Mouse (Mus musculus) hindbrain, embryonic 10.5 days (tissue): ENCODE measurements around the gene Ackr2. TPM values are rescaled to one million over a fixed set of nuclear protein-coding genes. Genes with fewer than 3 reads are reported as not detected.
A peak's percentile ranks its signal among the peaks of the same experiment; 100 is the strongest.

Experiments
- DNase-seq: peaks from one replicate; pipeline ENCODE4 v3.0.0-alpha.2; 2017; ENCODE audit warnings: low spot score
- H3K27ac ChIP-seq: fragments of 300-500 bp; sonication (generic); 2 replicates; pipeline ENCODE4 v1.5.1; 2016; ENCODE audit warnings: mild to moderate bottlenecking, moderate library complexity
- H3K27me3 ChIP-seq: fragments of 300-500 bp; sonication (generic); 2 replicates; pipeline ENCODE4 v1.6.1; 2016; ENCODE audit warnings: mild to moderate bottlenecking; ENCODE audit not compliant: poor library complexity, insufficient read depth, severe bottlenecking
- H3K36me3 ChIP-seq: fragments of 300-500 bp; sonication (generic); 2 replicates; pipeline ENCODE4 v1.6.1; 2016; ENCODE audit warnings: mild to moderate bottlenecking, moderate library complexity
- H3K4me1 ChIP-seq: fragments of 300-500 bp; sonication (generic); replicated peaks from 2 replicates; pipeline ENCODE4 v1.6.1; 2016; ENCODE audit warnings: mild to moderate bottlenecking
- H3K4me3 ChIP-seq: fragments of 300-500 bp; sonication (generic); 2 replicates; pipeline ENCODE4 v1.5.1; 2016; ENCODE audit warnings: mild to moderate bottlenecking, moderate library complexity
- H3K9me3 ChIP-seq: fragments of 300-500 bp; sonication (generic); 2 replicates; pipeline ENCODE4 v1.6.1; 2016; ENCODE audit warnings: mild to moderate bottlenecking, moderate library complexity
- WGBS: fragments of 180-500 bp; shearing (Covaris S2); methylation state at CpG from one replicate; pipeline ENCODE4 v1.1.7; 2016; 5-methylcytosine and 5-hydroxymethylcytosine counted together
- polyA plus RNA-seq: library from polyadenylated mRNA; unstranded; fragments of >200 nt; fragmentation: Nextera tagmentation; extraction: Ambion mirVana; gene quantifications from 2 replicates; pipeline ENCODE4 v1.2.1, GENCODE M21; 2016

Ackr2 gene
- polyA plus RNA-seq, 1 experiment from 2014 or later: 0.89 TPM

GRCm38 (mm10) chr9:121928498-121928897 lies 30.3 kb downstream of the Ackr2 start:
- H3K27me3 ChIP-seq: no peaks in the 10 kb centered on the region
- WGBS: 19% methylated on average over 2 of the region's 2 CpGs
- DNase-seq: peak; percentile 49
- no peak overlapping the region for H3K27ac ChIP-seq
- 0 out of 2 replicates have a peak, but pooled peaks cover 7% of the 10 kb centered on the region for H3K4me1 ChIP-seq
- H3K36me3 ChIP-seq: no peaks in the 10 kb centered on the region
- H3K4me3 ChIP-seq: no peak overlapping the region
- H3K9me3 ChIP-seq: no peaks in the 10 kb centered on the region

- Histone ChIP-seq H3K27me3 (no peaks in the 10 kb centered on the region), H3K4me3 (no peak overlapping the region), H3K4me1 (peaks cover 10% of the 10 kb centered on the region), H3K36me3 (peaks cover 2% of the 10 kb centered on the region; the same call in 1 of the 2 replicates), H3K27ac (no peak overlapping the region), H3K9me3 (no peaks in the 10 kb centered on the region)
- 86% methylated on average over 4 of the region's 4 CpGs for WGBS
- no peak for DNase-seq
Observed at GRCm38 (mm10) chr9:121934856-121935255, 36.7 kb downstream of the Ackr2 start.

- no peak for DNase-seq
- Histone ChIP-seq H3K27ac (peak overlapping the region; percentile 85; the same call in 1 of the 2 replicates), H3K4me1 (peaks cover 10% of the 10 kb centered on the region), H3K4me3 (peak overlapping the region; percentile 54; the same call in 1 of the 2 replicates), H3K9me3 (no peaks in the 10 kb centered on the region), H3K36me3 (peaks cover 8% of the 10 kb centered on the region; the same call in 1 of the 2 replicates), H3K27me3 (no peaks in the 10 kb centered on the region)
- 81% methylated on average over 1 of the region's 1 CpGs for WGBS
Observed at GRCm38 (mm10) chr9:121936952-121937351, 38.8 kb downstream of the Ackr2 start.

GRCm38 (mm10) chr9:121937451-121937864 lies 39.3 kb downstream of the Ackr2 start:
- Histone ChIP-seq H3K4me1 (peaks cover 10% of the 10 kb centered on the region), H3K27ac (peak overlapping the region; percentile 85), H3K36me3 (peaks cover 8% of the 10 kb centered on the region; the same call in 1 of the 2 replicates), H3K4me3 (peak overlapping the region; percentile 54), H3K9me3 (no peaks in the 10 kb centered on the region), H3K27me3 (no peaks in the 10 kb centered on the region)
- WGBS: 63% methylated on average over 6 of the region's 6 CpGs
- no peak for DNase-seq

GRCm38 (mm10) chr9:121937944-121938355 lies 39.8 kb downstream of the Ackr2 start:
- Histone ChIP-seq H3K9me3 (no peaks in the 10 kb centered on the region), H3K36me3 (peaks cover 8% of the 10 kb centered on the region; the same call in 1 of the 2 replicates), H3K4me3 (peak overlapping the region; percentile 54), H3K27me3 (no peaks in the 10 kb centered on the region), H3K4me1 (peaks cover 10% of the 10 kb centered on the region), H3K27ac (peak overlapping the region; percentile 85)
- 57% methylated on average over 21 of the region's 21 CpGs for WGBS
- DNase-seq: peak; percentile 39

GRCm38 (mm10) chr9:121943005-121943404 lies 44.9 kb downstream of the Ackr2 start:
- 89% methylated on average over 3 of the region's 3 CpGs for WGBS
- H3K27ac ChIP-seq: no peak overlapping the region
- H3K4me1 ChIP-seq: no peaks in the 10 kb centered on the region
- no peak for DNase-seq
- H3K4me3 ChIP-seq: no peak overlapping the region
- H3K36me3 ChIP-seq: peaks cover 8% of the 10 kb centered on the region; the same call in 1 of the 2 replicates
- no peaks in the 10 kb centered on the region; the same call in 1 of the 2 replicates for H3K27me3 ChIP-seq
- no peaks in the 10 kb centered on the region for H3K9me3 ChIP-seq

- H3K36me3 ChIP-seq: peaks cover 8% of the 10 kb centered on the region; the same call in 1 of the 2 replicates
- 89% methylated on average over 3 of the region's 3 CpGs for WGBS
- no peaks in the 10 kb centered on the region; the same call in 1 of the 2 replicates for H3K27me3 ChIP-seq
- no peaks in the 10 kb centered on the region for H3K4me1 ChIP-seq
- no peaks in the 10 kb centered on the region for H3K9me3 ChIP-seq
- no peak overlapping the region for H3K27ac ChIP-seq
- DNase-seq: no peak
- no peak overlapping the region for H3K4me3 ChIP-seq
Observed at GRCm38 (mm10) chr9:121943628-121944027, 45.5 kb downstream of the Ackr2 start.

GRCm38 (mm10) chr9:121947784-121948183 lies 49.6 kb downstream of the Ackr2 start:
- no peak overlapping the region for H3K27ac ChIP-seq
- no peak overlapping the region for H3K4me3 ChIP-seq
- H3K4me1 ChIP-seq: peaks cover 11% of the 10 kb centered on the region
- no peaks in the 10 kb centered on the region for H3K36me3 ChIP-seq
- DNase-seq: peak; percentile 49
- WGBS: 12% methylated on average over 4 of the region's 4 CpGs
- H3K9me3 ChIP-seq: no peaks in the 10 kb centered on the region
- H3K27me3 ChIP-seq: no peaks in the 10 kb centered on the region; the same call in 1 of the 2 replicates

- Histone ChIP-seq H3K4me1 (peaks cover 11% of the 10 kb centered on the region), H3K36me3 (no peaks in the 10 kb centered on the region), H3K27ac (no peak overlapping the region), H3K9me3 (no peaks in the 10 kb centered on the region), H3K27me3 (no peaks in the 10 kb centered on the region; the same call in 1 of the 2 replicates), H3K4me3 (no peak overlapping the region)
- WGBS: 82% methylated on average over 4 of the region's 4 CpGs
- DNase-seq: no peak
Observed at GRCm38 (mm10) chr9:121948431-121948830, 50.3 kb downstream of the Ackr2 start.

GRCm38 (mm10) chr9:121950418-121951113 lies 52.4 kb downstream of the Ackr2 start, which contains the start of gene Fam198a:
Gene Fam198a, plus strand, starts transcription at chr9:121950988.
- no peak for DNase-seq
- H3K9me3 ChIP-seq: no peaks in the 10 kb centered on the region
- no peaks in the 10 kb centered on the region; the same call in 1 of the 2 replicates for H3K27me3 ChIP-seq
- H3K4me1 ChIP-seq: peaks cover 14% of the 10 kb centered on the region
- WGBS: 11% methylated on average over 14 of the region's 14 CpGs
- H3K36me3 ChIP-seq: no peaks in the 10 kb centered on the region
- peak within 1 kb of the TSS; percentile 73 for H3K27ac ChIP-seq
- peak within 1 kb of the TSS; percentile 4; the same call in 1 of the 2 replicates for H3K4me3 ChIP-seq

- peaks cover 14% of the 10 kb centered on the region for H3K4me1 ChIP-seq
- no peaks in the 10 kb centered on the region for H3K9me3 ChIP-seq
- H3K36me3 ChIP-seq: no peaks in the 10 kb centered on the region
- DNase-seq: no peak
- peak overlapping the region; percentile 73 for H3K27ac ChIP-seq
- no peaks in the 10 kb centered on the region; the same call in 1 of the 2 replicates for H3K27me3 ChIP-seq
- WGBS: 38% methylated on average over 4 of the region's 4 CpGs
- H3K4me3 ChIP-seq: peak overlapping the region; percentile 4; the same call in 1 of the 2 replicates
Observed at GRCm38 (mm10) chr9:121951114-121951423, 52.9 kb downstream of the Ackr2 start.

GRCm38 (mm10) chr9:121952596-121952995 lies 54.4 kb downstream of the Ackr2 start:
- Histone ChIP-seq H3K9me3 (no peaks in the 10 kb centered on the region), H3K4me3 (no peak overlapping the region), H3K27ac (no peak overlapping the region), H3K4me1 (peaks cover 15% of the 10 kb centered on the region), H3K36me3 (no peaks in the 10 kb centered on the region), H3K27me3 (no peaks in the 10 kb centered on the region)
- 90% methylated on average over 6 of the region's 6 CpGs for WGBS
- no peak for DNase-seq

- 44% methylated on average over 7 of the region's 7 CpGs for WGBS
- Histone ChIP-seq H3K27ac (peak overlapping the region; percentile 50), H3K27me3 (no peaks in the 10 kb centered on the region), H3K4me3 (no peak overlapping the region), H3K36me3 (no peaks in the 10 kb centered on the region), H3K4me1 (peaks cover 25% of the 10 kb centered on the region), H3K9me3 (no peaks in the 10 kb centered on the region)
- peak; percentile 15 for DNase-seq
Observed at GRCm38 (mm10) chr9:121959966-121960635, 61.9 kb downstream of the Ackr2 start.
